Mouse (Mus musculus): ENCODE data around the gene Fsip1. TPM values are rescaled to one million over a fixed set of nuclear protein-coding genes. Genes with fewer than 3 reads are reported as not detected.

Fsip1 gene
- polyA plus RNA-seq, 1 experiment from 2014 or later = 0.21 TPM

GRCm38 (mm10) chr2:118164137-118164536, 92.6 kb downstream of the Fsip1 start:
- no peak overlapping the region for H3K4me3 ChIP-seq (ENCODE audit: low read depth, low read length)
- no peaks in the 10 kb centered on the region for H3K4me1 ChIP-seq (ENCODE audit: insufficient read depth)
- 78% methylated on average over 6 of the region's 6 CpGs for WGBS (ENCODE audit: insufficient replicate concordance)
- H3K9ac ChIP-seq (replicated peaks) = no peak overlapping the region
- no peaks in the 10 kb centered on the region for H3K36me3 ChIP-seq (replicated peaks; ENCODE audit: insufficient read depth, low read length)
- H3K9me3 ChIP-seq (ENCODE audit: low read length) = no peaks in the 10 kb centered on the region
- no peak for ATAC-seq
- no peak for DNase-seq
- H3K27me3 ChIP-seq (ENCODE audit: insufficient read depth, low read length) = no peaks in the 10 kb centered on the region
- TF ChIP-seq CTCF (IDR thresholded peaks at IDR 0.05; ENCODE audit: low read depth) = no peak
- TF ChIP-seq EP300 (IDR thresholded peaks at IDR 0.05; ENCODE audit: low read depth) = no peak
- no peak overlapping the region for H3K4me2 ChIP-seq (ENCODE audit: low read depth, low read length)
- H3K27ac ChIP-seq (ENCODE audit: low read depth) = no peak overlapping the region

GRCm38 (mm10) chr2:118162486-118162885, 94.3 kb downstream of the Fsip1 start:
- DNase-seq (no peak), ATAC-seq (no peak)
- Histone ChIP-seq H3K9ac (replicated peaks) (no peak overlapping the region), H3K4me3 (ENCODE audit: low read depth, low read length) (no peak overlapping the region), H3K27ac (ENCODE audit: low read depth) (no peak overlapping the region), H3K4me2 (ENCODE audit: low read depth, low read length) (no peak overlapping the region), H3K4me1 (ENCODE audit: insufficient read depth) (no peaks in the 10 kb centered on the region), H3K9me3 (ENCODE audit: low read length) (no peaks in the 10 kb centered on the region), H3K36me3 (replicated peaks; ENCODE audit: insufficient read depth, low read length) (no peaks in the 10 kb centered on the region), H3K27me3 (ENCODE audit: insufficient read depth, low read length) (no peaks in the 10 kb centered on the region)
- WGBS (ENCODE audit: insufficient replicate concordance) = 72% methylated on average over 5 of the region's 5 CpGs
- TF ChIP-seq EP300 (IDR thresholded peaks at IDR 0.05; ENCODE audit: low read depth) (no peak), CTCF (IDR thresholded peaks at IDR 0.05; ENCODE audit: low read depth) (no peak)

GRCm38 (mm10) chr2:118160991-118161390, 95.8 kb downstream of the Fsip1 start:
- no peaks in the 10 kb centered on the region for H3K27me3 ChIP-seq (ENCODE audit: insufficient read depth, low read length)
- no peak overlapping the region for H3K27ac ChIP-seq (ENCODE audit: low read depth)
- no peaks in the 10 kb centered on the region for H3K36me3 ChIP-seq (replicated peaks; ENCODE audit: insufficient read depth, low read length)
- no peak overlapping the region for H3K4me2 ChIP-seq (ENCODE audit: low read depth, low read length)
- no peak for DNase-seq
- ATAC-seq = no peak
- H3K4me1 ChIP-seq (ENCODE audit: insufficient read depth) = no peaks in the 10 kb centered on the region
- H3K9ac ChIP-seq (replicated peaks) = no peak overlapping the region
- H3K4me3 ChIP-seq (ENCODE audit: low read depth, low read length) = no peak overlapping the region
- no peaks in the 10 kb centered on the region for H3K9me3 ChIP-seq (ENCODE audit: low read length)
- WGBS (ENCODE audit: insufficient replicate concordance) = 77% methylated on average over 2 of the region's 2 CpGs
- TF ChIP-seq CTCF (IDR thresholded peaks at IDR 0.05; ENCODE audit: low read depth) (no peak), EP300 (IDR thresholded peaks at IDR 0.05; ENCODE audit: low read depth) (no peak)

DNA sequence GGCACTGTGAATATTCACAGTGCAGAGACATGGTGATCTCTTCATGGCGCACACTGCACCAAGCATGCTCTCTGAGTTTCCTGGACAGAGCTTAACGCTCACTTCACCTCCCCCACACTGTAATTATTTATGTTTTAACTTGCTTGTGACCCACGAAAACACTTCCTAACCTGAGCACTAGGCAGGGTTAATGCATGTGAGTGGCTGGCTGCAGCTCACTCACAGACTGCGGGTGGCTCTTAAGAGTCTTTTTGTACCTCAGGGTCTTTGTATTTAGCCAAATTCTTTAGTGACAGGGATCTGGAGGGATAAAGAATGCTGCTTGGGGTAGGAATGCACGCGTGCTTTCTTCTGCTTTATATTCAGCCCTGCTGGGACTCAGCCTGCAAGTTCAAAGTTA, 96.2 kb downstream of the Fsip1 start:
- 65% methylated on average over 6 of the region's 6 CpGs for WGBS (ENCODE audit: insufficient replicate concordance)
- no peak overlapping the region for H3K4me3 ChIP-seq (ENCODE audit: low read depth, low read length)
- H3K36me3 ChIP-seq (replicated peaks; ENCODE audit: insufficient read depth, low read length) = no peaks in the 10 kb centered on the region
- no peak overlapping the region for H3K4me2 ChIP-seq (ENCODE audit: low read depth, low read length)
- DNase-seq (no peak), ATAC-seq (no peak)
- H3K27ac ChIP-seq (ENCODE audit: low read depth) = no peak overlapping the region
- TF ChIP-seq CTCF (IDR thresholded peaks at IDR 0.05; ENCODE audit: low read depth) (no peak), EP300 (IDR thresholded peaks at IDR 0.05; ENCODE audit: low read depth) (no peak)
- no peak overlapping the region for H3K9ac ChIP-seq (replicated peaks)
- H3K4me1 ChIP-seq (ENCODE audit: insufficient read depth) = no peaks in the 10 kb centered on the region
- H3K27me3 ChIP-seq (ENCODE audit: insufficient read depth, low read length) = no peaks in the 10 kb centered on the region
- no peaks in the 10 kb centered on the region for H3K9me3 ChIP-seq (ENCODE audit: low read length)

DNA sequence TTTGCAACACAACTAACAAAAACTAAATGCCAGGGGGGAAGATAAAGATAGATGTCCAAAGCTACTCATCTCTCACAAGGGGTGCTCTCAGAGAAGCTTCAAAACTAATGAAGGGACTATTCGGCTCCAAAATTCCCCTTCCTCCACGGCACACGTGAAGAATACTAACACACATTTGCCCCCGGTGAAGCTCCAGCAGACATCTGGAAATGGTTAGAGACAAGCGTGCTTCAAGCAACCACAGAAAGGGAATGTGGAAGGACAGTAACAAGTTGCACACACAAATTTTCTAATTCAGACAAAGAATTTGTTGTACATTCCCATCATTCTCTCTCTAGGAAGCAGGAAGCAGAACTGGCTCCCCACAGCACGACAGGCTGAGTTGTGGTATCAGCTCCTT, 97.6 kb downstream of the Fsip1 start:
- no peak overlapping the region for H3K27ac ChIP-seq (ENCODE audit: low read depth)
- DNase-seq = no peak
- no peak overlapping the region for H3K4me2 ChIP-seq (ENCODE audit: low read depth, low read length)
- H3K4me3 ChIP-seq (ENCODE audit: low read depth, low read length) = no peak overlapping the region
- no peaks in the 10 kb centered on the region for H3K27me3 ChIP-seq (ENCODE audit: insufficient read depth, low read length)
- no peak overlapping the region for H3K9ac ChIP-seq (replicated peaks)
- WGBS (ENCODE audit: insufficient replicate concordance) = 73% methylated on average over 6 of the region's 6 CpGs
- H3K9me3 ChIP-seq (ENCODE audit: low read length) = no peaks in the 10 kb centered on the region
- TF ChIP-seq CTCF (IDR thresholded peaks at IDR 0.05; ENCODE audit: low read depth) = no peak
- TF ChIP-seq EP300 (IDR thresholded peaks at IDR 0.05; ENCODE audit: low read depth) = no peak
- H3K4me1 ChIP-seq (ENCODE audit: insufficient read depth) = no peaks in the 10 kb centered on the region
- no peaks in the 10 kb centered on the region for H3K36me3 ChIP-seq (replicated peaks; ENCODE audit: insufficient read depth, low read length)
- no peak for ATAC-seq

- ATAC-seq (no peak), DNase-seq (no peak)
- no peak overlapping the region for H3K4me2 ChIP-seq (ENCODE audit: low read depth, low read length)
- H3K4me1 ChIP-seq (ENCODE audit: insufficient read depth) = no peaks in the 10 kb centered on the region
- no peaks in the 10 kb centered on the region for H3K27me3 ChIP-seq (ENCODE audit: insufficient read depth, low read length)
- no peak for TF ChIP-seq CTCF (IDR thresholded peaks at IDR 0.05; ENCODE audit: low read depth)
- no peak for TF ChIP-seq EP300 (IDR thresholded peaks at IDR 0.05; ENCODE audit: low read depth)
- H3K9ac ChIP-seq (replicated peaks) = no peak overlapping the region
- H3K27ac ChIP-seq (ENCODE audit: low read depth) = no peak overlapping the region
- H3K9me3 ChIP-seq (ENCODE audit: low read length) = no peaks in the 10 kb centered on the region
- no peaks in the 10 kb centered on the region for H3K36me3 ChIP-seq (replicated peaks; ENCODE audit: insufficient read depth, low read length)
- 71% methylated on average over 3 of the region's 3 CpGs for WGBS (ENCODE audit: insufficient replicate concordance)
- no peak overlapping the region for H3K4me3 ChIP-seq (ENCODE audit: low read depth, low read length)
Observed at GRCm38 (mm10) chr2:118158095-118158494, 98.7 kb downstream of the Fsip1 start.

Data from liver, postnatal 0 days (tissue).